Mouse (Mus musculus) bone marrow macrophage, adult 2 months (primary cell): ENCODE measurements around the gene Rptor.

ENCODE experiments used
- CTCF ChIP-seq: IDR thresholded peaks from 2 replicates; pipeline ENCODE4 v1.5.1; 2012; ENCODE audit warnings: low read depth, mild to moderate bottlenecking, low read length, moderate library complexity
- POLR2A ChIP-seq: IDR thresholded peaks from 2 replicates; pipeline ENCODE4 v1.6.1; 2012; ENCODE audit warnings: mild to moderate bottlenecking, low read depth, low read length, borderline replicate concordance

DNA sequence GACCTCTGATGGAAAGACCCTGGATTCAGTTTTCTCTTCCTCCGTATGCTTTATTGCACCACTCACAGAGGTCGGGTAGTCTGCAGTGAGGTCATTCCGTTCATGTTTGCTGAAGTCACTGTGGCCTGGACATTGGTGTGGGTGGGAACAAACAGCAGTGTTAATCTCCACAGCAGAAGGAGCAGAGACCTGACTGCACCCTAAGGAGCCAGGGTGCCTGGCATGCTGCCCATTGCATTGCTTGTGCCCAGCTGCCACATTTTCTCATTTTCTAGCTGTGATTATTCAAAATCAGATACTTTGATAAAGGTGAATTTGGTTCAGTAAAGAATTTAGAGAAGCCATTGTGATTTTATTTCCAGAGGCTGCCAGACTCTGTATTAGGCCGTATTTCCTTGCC is 72.1 kb downstream of the Rptor start:
- no peak for TF ChIP-seq CTCF
- TF ChIP-seq POLR2A = no peak
